Mouse (Mus musculus): ENCODE data around the gene Tmc6.

Gene Tmc6

DNA sequence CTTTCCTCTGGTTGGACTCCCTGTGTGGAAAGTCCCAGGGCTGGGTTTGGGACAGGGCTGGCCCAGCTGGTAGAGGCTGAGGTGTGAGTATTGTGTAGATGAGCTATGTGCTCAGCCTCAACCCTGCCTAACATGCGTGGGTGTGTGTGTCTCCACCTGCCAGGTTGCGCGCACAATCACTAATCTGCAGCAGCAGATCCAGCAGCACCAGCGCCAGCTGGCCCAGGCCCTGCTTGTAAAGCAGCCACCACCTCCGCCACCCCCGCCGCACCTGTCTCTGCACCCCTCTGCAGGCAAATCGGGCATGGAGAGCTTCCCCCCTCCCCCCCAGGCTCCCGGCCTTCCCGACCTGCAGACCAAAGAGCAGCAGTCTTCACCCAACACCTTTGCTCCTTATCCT is 32.6 kb downstream of the Tmc6 start:
- peak in 1 of 2 experiments; percentile 35 for DNase-seq

GRCm38 (mm10) chr11:117748628-117749027 is 33.4 kb downstream of the Tmc6 start:
- DNase-seq, result no peak

DNA sequence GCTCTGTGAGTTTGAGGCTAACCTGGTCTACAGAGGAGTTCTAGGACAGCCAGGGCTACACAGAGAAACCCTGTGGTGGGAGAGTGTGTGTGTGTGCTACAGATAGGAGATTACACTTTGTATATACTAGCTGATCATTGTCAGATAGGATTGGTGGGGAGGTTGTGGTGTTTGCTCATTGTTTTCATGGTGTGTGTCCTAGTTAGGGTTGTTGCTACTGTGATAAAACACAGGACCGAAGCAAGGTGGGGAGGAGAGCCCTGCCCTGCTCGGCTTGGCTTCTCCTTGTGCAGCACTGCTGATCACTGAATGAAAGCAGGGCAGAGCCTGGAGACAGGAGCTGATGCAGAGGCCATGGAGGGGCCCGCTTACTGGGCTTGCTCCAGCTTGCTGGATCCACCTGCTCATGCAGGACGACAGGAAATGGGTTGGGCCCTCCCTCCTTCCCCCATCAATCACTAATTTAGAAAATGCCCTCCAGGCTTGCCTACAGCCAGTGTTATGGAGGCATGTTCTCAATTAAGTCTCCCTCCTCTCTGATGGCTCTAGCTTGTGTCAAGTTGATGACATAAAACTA is 38.5 kb downstream of the Tmc6 start:
- no peak for DNase-seq

GRCm38 (mm10) chr11:117742715-117743114 is 39.3 kb downstream of the Tmc6 start:
- DNase-seq, result no peak

GRCm38 (mm10) chr11:117742243-117742642 is 39.8 kb downstream of the Tmc6 start:
- DNase-seq, result no peak

DNA sequence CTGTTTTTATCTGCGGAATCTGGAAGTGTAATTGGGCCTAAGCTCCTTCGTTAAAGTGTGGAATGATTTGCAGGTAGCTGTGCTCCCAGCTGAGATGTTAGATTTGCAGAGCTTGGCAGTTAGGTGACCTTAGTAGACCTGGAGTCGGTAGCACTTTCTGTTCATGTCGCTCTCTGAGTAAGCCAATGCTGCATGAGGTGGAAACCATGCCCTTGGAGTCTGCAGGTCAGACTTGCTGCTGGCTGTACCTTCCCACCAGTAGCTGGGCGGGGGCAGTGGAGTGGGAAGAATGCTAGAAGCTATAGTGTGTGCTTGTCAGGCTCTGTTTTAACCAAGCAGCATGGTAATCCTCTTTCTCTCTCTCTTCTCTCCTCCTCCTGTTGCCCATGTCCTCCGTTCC is 40.9 kb downstream of the Tmc6 start:
- no peak for DNase-seq

- no peak for DNase-seq
Observed at GRCm38 (mm10) chr11:117738123-117738522, 43.9 kb downstream of the Tmc6 start.

- DNase-seq, result peak; percentile 47 to 56
Observed at GRCm38 (mm10) chr11:117736037-117736689, 45.8 kb downstream of the Tmc6 start.

GRCm38 (mm10) chr11:117731470-117731869 is 50.5 kb downstream of the Tmc6 start:
- no peak for DNase-seq

DNA sequence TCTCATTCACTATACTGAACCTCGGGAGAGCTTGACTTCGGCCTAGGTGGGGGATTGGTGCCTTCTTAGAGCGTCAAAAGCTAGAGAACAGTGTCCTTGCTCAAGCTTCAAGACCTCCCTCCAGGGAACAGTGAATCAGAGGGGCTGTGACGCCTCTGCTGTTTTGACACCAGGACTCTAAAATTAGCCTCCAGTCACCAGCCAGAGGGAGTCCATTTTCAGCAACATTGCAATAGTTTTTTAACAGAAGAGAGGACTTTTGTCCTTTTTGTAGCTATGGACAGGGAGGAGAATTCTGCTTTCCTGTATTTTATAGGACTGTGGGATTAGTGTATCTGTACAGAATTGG is 51.5 kb downstream of the Tmc6 start:
- no peak for DNase-seq

DNA sequence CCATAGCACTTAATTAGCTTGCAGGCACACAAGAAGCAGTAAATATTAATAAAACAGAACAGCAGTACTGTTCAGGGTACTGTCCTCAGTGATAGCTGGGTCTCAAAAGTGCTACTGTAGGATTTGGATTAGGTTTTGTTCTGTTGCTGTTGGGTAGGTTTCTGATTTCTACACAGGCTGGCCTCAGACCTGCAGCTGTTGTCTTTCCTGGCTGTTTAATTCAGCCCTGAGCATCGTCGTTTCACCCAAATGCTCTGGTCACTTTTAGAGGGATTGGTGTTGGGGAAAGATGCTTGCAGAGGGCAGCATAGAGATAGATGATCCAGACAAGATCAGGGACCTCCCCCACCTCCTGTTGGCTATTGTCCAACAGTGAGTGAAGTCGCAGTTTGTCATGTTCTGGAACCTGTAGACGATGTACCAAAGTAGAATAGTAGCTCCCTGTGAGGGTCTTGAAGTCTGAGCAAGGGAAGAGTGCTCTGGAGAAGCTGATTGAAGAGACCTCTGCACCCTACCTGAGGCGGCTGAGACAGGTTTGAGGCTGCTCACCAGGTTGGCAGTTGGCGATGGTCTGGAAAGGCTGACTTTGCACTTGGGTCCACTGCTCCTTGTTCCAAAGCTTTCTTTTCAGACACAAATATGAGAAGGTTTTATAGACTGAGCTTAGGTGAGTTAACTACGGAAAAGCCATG is 52.1 kb downstream of the Tmc6 start:
- peak; percentile 22 to 28 for DNase-seq

DNA sequence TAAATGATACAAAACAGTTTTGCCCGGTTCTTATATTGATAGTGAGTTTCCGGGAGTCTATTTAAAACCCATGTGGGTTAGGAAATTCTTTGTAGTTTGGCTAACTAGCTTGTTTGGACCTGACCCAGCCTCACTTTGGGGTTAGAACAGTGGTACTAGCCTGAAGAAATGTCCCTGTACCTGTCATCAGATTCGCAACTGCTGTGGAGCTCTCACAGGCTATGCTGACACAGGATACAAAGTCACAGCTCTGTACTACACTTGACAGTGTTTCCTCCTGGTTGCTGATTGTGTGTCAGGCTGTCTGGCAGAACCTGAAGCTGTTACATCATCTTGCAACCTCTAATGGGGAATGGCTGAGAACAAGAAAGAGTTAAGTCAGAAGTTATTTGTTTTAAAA is 52.7 kb downstream of the Tmc6 start:
- DNase-seq, result no peak

GRCm38 (mm10) chr11:117728841-117729240 is 53.2 kb downstream of the Tmc6 start:
- peak in 1 of 2 experiments; percentile 44 for DNase-seq

DNA sequence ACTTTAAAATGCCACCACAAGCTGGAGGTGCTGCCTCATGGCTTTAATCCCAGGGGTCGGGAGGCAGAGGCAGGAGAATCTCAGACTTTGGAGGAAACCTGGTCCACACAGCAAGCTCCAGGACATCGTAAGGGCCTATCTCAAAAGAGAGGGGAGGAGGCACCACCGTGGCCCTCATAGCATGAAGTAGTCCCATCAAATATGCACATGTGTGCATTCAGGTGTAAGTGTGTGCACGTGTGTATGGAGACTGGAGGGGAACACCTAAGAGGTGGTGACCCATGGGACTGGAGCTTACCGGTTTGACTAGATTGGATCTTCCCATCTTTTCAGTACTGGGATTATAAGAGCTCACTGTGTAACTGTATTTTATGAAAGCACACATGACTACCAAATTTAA is 53.8 kb downstream of the Tmc6 start:
- no peak for DNase-seq

GRCm38 (mm10) chr11:117727031-117727430 is 55.0 kb downstream of the Tmc6 start:
- DNase-seq, result no peak

- DNase-seq, result no peak
Observed at GRCm38 (mm10) chr11:117724604-117725301, 57.2 kb downstream of the Tmc6 start.

DNA sequence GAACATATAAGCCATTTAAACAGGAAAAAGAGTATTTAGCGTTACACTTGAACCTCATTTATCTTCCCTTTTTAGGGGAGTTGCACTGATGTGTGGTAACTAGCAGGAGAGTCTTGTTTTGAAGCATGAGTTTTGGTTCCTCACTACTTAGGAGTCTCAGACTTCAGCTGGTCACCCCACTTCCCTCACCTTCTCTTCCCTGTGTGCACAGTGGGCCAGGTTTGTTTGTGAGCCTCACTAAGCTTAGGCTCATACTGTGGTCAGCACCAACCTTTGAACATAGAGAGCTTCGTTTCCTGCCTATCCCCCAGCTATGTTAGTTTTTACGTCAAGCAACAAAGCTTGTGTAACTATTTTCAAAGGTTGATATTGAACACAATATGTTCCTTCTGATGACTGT is 63.2 kb downstream of the Tmc6 start:
- DNase-seq, result no peak

All from cerebellum, postnatal 10 days (tissue).